Mouse (Mus musculus) liver, postnatal 0 days (tissue): Measurements from ENCODE around the gene Elovl6. TPM values are rescaled to one million over a fixed set of nuclear protein-coding genes. Genes with fewer than 3 reads are reported as not detected.

Experiments
- ATAC-seq: fragments of 200-750 bp; cut with Nextera tagmentation; 2 replicates; pipeline ENCODE4 v1.8.0; 2017; ENCODE audit warnings: mild to moderate bottlenecking, moderate library complexity
- DNase-seq: peaks from one replicate; pipeline ENCODE4 v3.0.0-alpha.2; 2016
- H3K27ac ChIP-seq: fragments of 300-500 bp; sonication (generic); 2 replicates; pipeline ENCODE4 v1.5.1; 2014; ENCODE audit warnings: antibody characterized with exemption, moderate library complexity, mild to moderate bottlenecking, low read depth
- H3K27me3 ChIP-seq: fragments of 300-500 bp; sonication (generic); 2 replicates; pipeline ENCODE4 v1.6.1; 2014; ENCODE audit warnings: low read length, control low read depth, mixed read lengths; ENCODE audit not compliant: insufficient read depth
- H3K36me3 ChIP-seq: fragments of 300-500 bp; sonication (generic); replicated peaks from 2 replicates; pipeline ENCODE4 v1.6.1; 2014; ENCODE audit warnings: mild to moderate bottlenecking, control low read depth, low read length, moderate library complexity, mixed read lengths; ENCODE audit not compliant: insufficient read depth
- H3K4me1 ChIP-seq: fragments of 300-500 bp; sonication (generic); 2 replicates; pipeline ENCODE4 v1.6.1; 2014; ENCODE audit warnings: antibody characterized with exemption, mild to moderate bottlenecking, control low read depth; ENCODE audit not compliant: insufficient read depth
- H3K4me2 ChIP-seq: fragments of 300-500 bp; sonication (generic); 2 replicates; pipeline ENCODE4 v1.6.1; 2014; ENCODE audit warnings: low read depth, mild to moderate bottlenecking, low read length, moderate library complexity, mixed read lengths
- H3K4me3 ChIP-seq: fragments of 300-500 bp; sonication (generic); 2 replicates; pipeline ENCODE4 v1.5.1; 2014; ENCODE audit warnings: low read depth, low read length
- H3K9ac ChIP-seq: fragments of 300-500 bp; sonication (generic); replicated peaks from 2 replicates; pipeline ENCODE4 v1.6.1; 2014; ENCODE audit warnings: mild to moderate bottlenecking, moderate library complexity
- H3K9me3 ChIP-seq: fragments of 300-500 bp; sonication (generic); 2 replicates; pipeline ENCODE4 v1.6.1; 2016; ENCODE audit warnings: mild to moderate bottlenecking, control low read depth, low read length, mixed read lengths
- CTCF ChIP-seq: sonication (generic); IDR thresholded peaks from 2 replicates; pipeline ENCODE4 v1.5.1; 2016; ENCODE audit warnings: antibody characterized with exemption, low read depth
- EP300 ChIP-seq: IDR thresholded peaks from 2 replicates; pipeline ENCODE4 v1.6.1; 2016; ENCODE audit warnings: antibody characterized with exemption, low read depth, mild to moderate bottlenecking
- WGBS: fragments of 180-500 bp; shearing (Covaris S2); extraction: QIAGEN DNeasy Blood & Tissue Kit; methylation state at CpG from one replicate; pipeline ENCODE4 v1.1.7; 2014; ENCODE audit not compliant: insufficient replicate concordance; 5-methylcytosine and 5-hydroxymethylcytosine counted together
- polyA plus RNA-seq: library from polyadenylated mRNA; unstranded; fragments of >200 nt; fragmentation: Nextera tagmentation; extraction: Ambion mirVana; gene quantifications from 2 replicates; pipeline ENCODE4 v1.2.1, GENCODE M21; 2015

The Elovl6 gene
- polyA plus RNA-seq: 6.6 and 8.0 TPM in 2 replicates

DNA sequence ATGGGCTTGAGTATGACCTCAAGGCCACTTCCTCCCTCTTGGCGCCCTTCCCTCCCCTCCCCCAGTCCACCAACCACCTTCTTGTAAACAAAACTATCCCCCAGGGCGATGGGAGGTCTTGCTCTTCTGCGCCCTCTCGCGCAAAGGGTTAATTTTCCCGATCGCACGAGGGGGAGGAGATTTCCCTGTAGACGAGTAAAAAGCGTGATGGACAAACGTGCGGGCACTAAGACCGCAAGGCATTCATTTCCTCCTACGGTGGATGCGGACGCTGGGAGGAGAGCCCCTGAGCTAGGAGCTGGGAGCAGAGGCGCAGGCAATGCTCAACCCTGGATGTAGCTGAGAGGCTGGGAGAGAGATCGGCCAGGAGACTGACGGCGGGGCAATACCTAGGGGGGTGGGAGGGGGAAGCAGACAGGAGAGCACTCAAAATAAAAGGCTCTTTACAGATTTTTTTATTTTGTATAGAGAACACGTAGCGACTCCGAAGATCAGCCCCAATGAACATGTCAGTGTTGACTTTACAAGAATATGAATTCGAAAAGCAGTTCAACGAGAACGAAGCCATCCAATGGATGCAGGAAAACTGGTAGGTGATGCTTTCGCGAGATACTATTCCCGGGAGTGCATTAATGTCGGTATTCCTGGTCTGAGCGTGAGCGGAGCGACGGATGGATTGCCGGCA, at the start of gene Elovl6:
Gene Elovl6 (plus strand): TSS at position 176 of the 685 bp plus-strand sequence.
- peak; percentile 60 for ATAC-seq
- H3K36me3 ChIP-seq: no peaks in the 10 kb centered on the region
- no peaks in the 10 kb centered on the region for H3K27me3 ChIP-seq
- no peaks in the 10 kb centered on the region for H3K9me3 ChIP-seq
- peaks cover 16% of the 10 kb centered on the region for H3K4me1 ChIP-seq
- under 1% methylated on average over 35 of the region's 35 CpGs for WGBS
- H3K9ac ChIP-seq: peak within 1 kb of the TSS; percentile 93
- H3K27ac ChIP-seq: peak within 1 kb of the TSS; percentile 82
- TF ChIP-seq EP300 (no peak), CTCF (peak; percentile 20; the same call in 1 of the 2 replicates)
- peak; percentile 77 for DNase-seq
- H3K4me2 ChIP-seq: peak within 1 kb of the TSS; percentile 85
- H3K4me3 ChIP-seq: peak within 1 kb of the TSS; percentile 79

DNA sequence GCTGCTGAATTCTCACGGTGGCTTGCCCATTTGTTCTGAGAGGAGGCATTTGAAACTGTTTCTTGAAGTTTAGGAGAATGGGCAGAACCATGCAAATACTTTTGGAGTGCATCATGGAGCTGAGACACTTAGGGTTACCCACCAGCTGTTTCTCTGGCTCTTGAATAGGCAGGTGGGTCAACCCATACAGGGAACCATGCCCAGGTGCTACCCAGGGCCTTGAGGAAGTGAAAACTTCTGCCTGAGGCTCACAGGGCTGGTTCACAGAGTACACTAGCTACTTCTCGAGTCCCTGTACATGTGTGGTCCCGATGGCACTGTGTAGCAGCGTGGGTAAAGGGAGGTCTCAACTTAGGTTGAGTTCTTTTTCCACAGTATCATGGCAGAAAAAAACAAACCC, 43.4 kb upstream of the Elovl6 start:
- no peak for TF ChIP-seq CTCF
- no peak for TF ChIP-seq EP300
- WGBS: 57% methylated on average over 4 of the region's 4 CpGs
- H3K9me3 ChIP-seq: no peaks in the 10 kb centered on the region
- H3K27ac ChIP-seq: 0 out of 2 replicates have a peak overlapping the region, but pooled peaks have one; percentile 3
- no peaks in the 10 kb centered on the region for H3K36me3 ChIP-seq
- no peak overlapping the region for H3K4me2 ChIP-seq
- H3K4me3 ChIP-seq: no peak overlapping the region
- no peak overlapping the region for H3K9ac ChIP-seq
- DNase-seq: peak; percentile 19
- ATAC-seq: peak; percentile 48; the same call in 1 of the 2 replicates
- H3K4me1 ChIP-seq: no peaks in the 10 kb centered on the region
- no peaks in the 10 kb centered on the region for H3K27me3 ChIP-seq

DNA sequence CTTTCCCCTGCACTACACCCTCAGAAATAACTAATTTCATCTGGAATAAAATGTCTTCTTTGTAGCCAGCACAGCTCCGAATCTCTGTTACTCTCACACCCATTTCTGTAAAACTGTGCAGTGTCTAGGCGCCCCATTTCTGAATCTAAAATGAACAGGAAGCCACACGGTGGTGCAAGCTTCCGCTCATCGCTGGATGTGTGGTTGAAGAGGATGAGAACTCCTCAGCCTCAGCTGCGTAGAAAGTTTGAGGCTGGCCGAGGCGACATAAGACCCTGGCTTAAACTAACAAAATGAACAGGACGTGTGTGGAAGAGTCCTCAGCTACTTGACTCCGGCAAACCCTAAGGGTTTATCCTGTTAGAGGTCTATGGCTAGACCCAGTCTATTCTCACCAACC, 38.0 kb upstream of the Elovl6 start:
- TF ChIP-seq EP300: no peak
- no peak overlapping the region for H3K4me3 ChIP-seq
- WGBS: 36% methylated on average over 10 of the region's 10 CpGs
- H3K27ac ChIP-seq: peak overlapping the region; percentile 22; the same call in 1 of the 2 replicates
- no peaks in the 10 kb centered on the region for H3K4me1 ChIP-seq
- H3K9ac ChIP-seq: no peak overlapping the region
- no peaks in the 10 kb centered on the region for H3K27me3 ChIP-seq
- no peak overlapping the region for H3K4me2 ChIP-seq
- no peaks in the 10 kb centered on the region for H3K9me3 ChIP-seq
- DNase-seq: peak; percentile 30
- no peaks in the 10 kb centered on the region for H3K36me3 ChIP-seq
- ATAC-seq: no peak

DNA sequence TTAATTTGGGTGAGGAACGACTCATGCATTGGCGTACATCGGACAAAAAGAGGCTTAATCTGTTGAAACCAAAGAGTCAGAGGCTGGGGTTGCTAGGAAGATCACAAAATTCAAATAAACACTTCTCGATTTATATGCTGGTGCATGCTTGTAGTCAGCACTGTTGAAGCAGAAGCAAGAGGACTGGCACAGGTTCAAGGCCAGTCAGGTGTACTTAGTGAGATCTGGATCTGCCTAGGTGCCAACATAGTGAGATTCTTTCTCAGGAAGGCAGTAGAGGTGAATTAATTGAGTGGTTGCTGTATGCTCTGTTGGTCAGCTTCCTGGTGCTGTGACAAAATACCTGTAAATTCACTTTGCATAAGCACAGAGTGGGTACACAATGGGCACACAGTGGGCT, 37.4 kb upstream of the Elovl6 start:
- ATAC-seq: no peak
- no peak for DNase-seq

DNA sequence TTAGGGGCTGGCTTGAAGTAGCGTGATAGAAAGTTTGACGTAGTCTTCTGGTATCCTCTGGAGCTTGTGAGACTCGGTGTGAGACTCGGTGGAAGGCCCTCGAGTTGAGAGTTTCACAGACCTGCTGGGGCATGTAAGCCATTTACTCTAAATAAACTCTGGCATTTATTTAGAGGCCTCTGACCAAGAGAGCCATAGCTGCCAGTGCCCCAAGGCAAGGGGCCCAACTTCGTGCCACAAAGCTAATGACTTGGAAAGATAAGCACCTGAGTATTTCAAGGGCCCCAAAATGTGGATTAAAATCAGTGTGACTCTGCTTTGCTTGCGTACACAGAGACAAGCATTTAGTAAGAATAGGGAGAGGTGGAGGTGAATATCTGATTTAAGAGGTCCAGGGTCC, 28.4 kb upstream of the Elovl6 start:
- WGBS: 80% methylated on average over 7 of the region's 7 CpGs
- no peak overlapping the region for H3K27ac ChIP-seq
- no peak for DNase-seq

More for the DNA sequence above, 37.4 kb upstream of the Elovl6 start:
- Histone ChIP-seq H3K4me1 (no peaks in the 10 kb centered on the region), H3K27me3 (no peaks in the 10 kb centered on the region), H3K36me3 (no peaks in the 10 kb centered on the region), H3K9ac (no peak overlapping the region), H3K9me3 (no peaks in the 10 kb centered on the region), H3K4me3 (no peak overlapping the region), H3K4me2 (no peak overlapping the region), H3K27ac (0 out of 2 replicates have a peak overlapping the region, but pooled peaks have one; percentile 22)
- TF ChIP-seq EP300 (no peak), CTCF (no peak)
- 77% methylated on average over 4 of the region's 4 CpGs for WGBS

DNA sequence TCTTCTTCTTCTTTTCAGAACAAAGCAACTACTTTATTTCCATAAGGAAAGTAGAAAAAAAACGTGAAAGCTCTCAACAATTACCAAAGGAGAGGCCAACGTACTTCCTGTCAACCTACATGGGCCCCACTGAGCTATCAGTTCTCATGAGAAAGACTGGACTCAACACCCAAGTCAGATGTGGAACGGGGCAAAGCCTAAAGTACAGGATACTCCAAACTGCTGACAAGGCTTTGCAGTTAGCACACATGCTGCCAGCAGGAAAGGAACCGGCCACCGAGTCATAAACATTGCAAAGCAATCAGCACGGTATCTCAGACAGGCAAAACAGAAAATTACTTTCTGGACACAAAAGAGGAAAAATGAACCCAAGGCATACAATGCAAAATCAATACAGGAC, 27.2 kb upstream of the Elovl6 start:
- ATAC-seq: no peak
- H3K4me3 ChIP-seq: no peak overlapping the region
- H3K9ac ChIP-seq: no peak overlapping the region
- H3K27ac ChIP-seq: no peak overlapping the region
- H3K27me3 ChIP-seq: no peaks in the 10 kb centered on the region
- H3K4me1 ChIP-seq: no peaks in the 10 kb centered on the region
- WGBS: 47% methylated on average over 6 of the region's 6 CpGs
- H3K4me2 ChIP-seq: no peak overlapping the region
- H3K36me3 ChIP-seq: no peaks in the 10 kb centered on the region
- H3K9me3 ChIP-seq: no peaks in the 10 kb centered on the region
- TF ChIP-seq CTCF (no peak), EP300 (no peak)
- DNase-seq: no peak

More for the DNA sequence above, 28.4 kb upstream of the Elovl6 start:
- Histone ChIP-seq H3K4me2 (no peak overlapping the region), H3K4me1 (no peaks in the 10 kb centered on the region), H3K27me3 (no peaks in the 10 kb centered on the region), H3K4me3 (no peak overlapping the region), H3K9ac (no peak overlapping the region), H3K9me3 (no peaks in the 10 kb centered on the region), H3K36me3 (no peaks in the 10 kb centered on the region)
- TF ChIP-seq EP300: no peak
- TF ChIP-seq CTCF: no peak
- ATAC-seq: no peak
